Mouse (Mus musculus) splenic B cell, adult 2 months (primary cell): ENCODE measurements around the gene Ndfip2.

Source experiments
- DNase-seq: peaks from one replicate; pipeline ENCODE4 v3.0.0-alpha.2; 2011; ENCODE audit warnings: low read depth, low spot score
- H3K27me3 ChIP-seq: 2 replicates; pipeline ENCODE4 v1.6.1; 2012; ENCODE audit warnings: mild to moderate bottlenecking, low read length, moderate library complexity, mixed read lengths; ENCODE audit not compliant: control insufficient read depth, poor library complexity, insufficient read depth, severe bottlenecking
- H3K36me3 ChIP-seq: 2 replicates; pipeline ENCODE4 v1.6.1; 2012; ENCODE audit warnings: mild to moderate bottlenecking, low read length, moderate library complexity, mixed read lengths; ENCODE audit not compliant: control insufficient read depth, poor library complexity, insufficient read depth, severe bottlenecking

Gene Ndfip2

DNA sequence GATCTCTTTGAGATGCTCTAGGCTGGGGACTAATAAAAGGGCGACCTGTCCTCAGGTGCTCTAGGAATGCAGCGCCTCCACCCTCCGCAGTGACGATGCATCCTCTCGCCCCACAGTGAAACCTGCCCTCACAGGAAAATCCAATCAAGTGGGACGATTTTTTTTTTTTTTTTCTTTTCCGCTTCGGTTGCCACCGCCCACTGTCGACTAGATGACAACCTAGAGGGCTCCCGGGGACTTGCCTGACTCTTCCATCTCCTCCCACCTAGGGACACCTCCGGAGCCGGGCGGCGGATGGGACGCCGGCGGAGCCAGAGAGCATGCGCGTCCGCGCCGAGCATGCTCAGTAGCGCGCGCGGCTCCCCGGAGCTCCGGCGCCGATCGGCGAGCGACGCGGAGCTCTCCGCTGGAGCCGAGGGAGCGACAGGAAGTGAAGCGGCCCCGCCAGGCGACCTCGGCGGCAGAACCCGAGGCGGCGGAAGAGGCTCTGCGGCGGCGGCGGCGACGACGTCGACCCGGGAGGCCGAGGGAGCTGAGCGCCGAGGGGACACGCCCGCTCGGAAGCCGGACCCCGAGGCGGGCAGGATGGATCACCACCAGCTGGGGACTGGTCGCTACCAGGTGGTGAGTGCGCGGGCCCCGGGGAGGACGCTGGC, at the start of gene Ndfip2:
Ndfip2 (plus strand) TSS at position 195 of the 656 bp plus-strand sequence.
- no peaks in the 10 kb centered on the region for H3K36me3 ChIP-seq
- DNase-seq = peak; percentile 89
- 0 out of 2 replicates have a peak, but pooled peaks cover 2% of the 10 kb centered on the region for H3K27me3 ChIP-seq

- DNase-seq = no peak
- Histone ChIP-seq H3K27me3 (no peaks in the 10 kb centered on the region), H3K36me3 (no peaks in the 10 kb centered on the region)
These were observed 38.6 kb upstream of the Ndfip2 start for GRCm38 (mm10) chr14:105219525-105220376.

- DNase-seq = no peak
- Histone ChIP-seq H3K27me3 (no peaks in the 10 kb centered on the region), H3K36me3 (no peaks in the 10 kb centered on the region)
These were observed 36.1 kb upstream of the Ndfip2 start for GRCm38 (mm10) chr14:105222240-105222639.

GRCm38 (mm10) chr14:105225790-105226189, 32.6 kb upstream of the Ndfip2 start:
- H3K36me3 ChIP-seq = no peaks in the 10 kb centered on the region
- DNase-seq = peak; percentile 3
- no peaks in the 10 kb centered on the region for H3K27me3 ChIP-seq

- no peaks in the 10 kb centered on the region for H3K27me3 ChIP-seq
- peak; percentile 70 for DNase-seq
- no peaks in the 10 kb centered on the region for H3K36me3 ChIP-seq
These were observed 26.0 kb upstream of the Ndfip2 start for GRCm38 (mm10) chr14:105232421-105232820.

DNA sequence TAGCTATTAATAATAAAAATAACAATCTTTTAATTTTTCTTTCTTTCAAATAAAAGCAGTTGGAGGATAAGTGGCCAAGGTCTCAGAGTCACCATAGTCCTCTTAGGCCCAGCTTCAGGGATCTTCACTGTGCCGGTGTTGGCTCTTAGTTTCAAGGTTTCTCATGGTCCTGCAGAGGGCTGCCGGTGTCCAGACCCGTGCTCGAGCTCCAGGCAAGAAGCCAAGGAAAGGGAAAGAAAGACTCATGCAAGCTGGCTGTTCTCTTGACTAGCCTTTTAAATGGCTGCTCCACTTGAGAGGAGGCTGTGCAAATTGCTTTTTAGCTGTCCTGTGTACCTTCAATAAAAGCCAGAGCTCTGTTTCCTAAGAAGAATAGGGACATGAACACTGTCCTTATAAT, 21.8 kb upstream of the Ndfip2 start:
- DNase-seq = no peak
- Histone ChIP-seq H3K27me3 (no peaks in the 10 kb centered on the region), H3K36me3 (no peaks in the 10 kb centered on the region)

- no peaks in the 10 kb centered on the region for H3K36me3 ChIP-seq
- H3K27me3 ChIP-seq = no peaks in the 10 kb centered on the region
- no peak for DNase-seq
These were observed 20.6 kb upstream of the Ndfip2 start for GRCm38 (mm10) chr14:105237736-105238135.

DNA sequence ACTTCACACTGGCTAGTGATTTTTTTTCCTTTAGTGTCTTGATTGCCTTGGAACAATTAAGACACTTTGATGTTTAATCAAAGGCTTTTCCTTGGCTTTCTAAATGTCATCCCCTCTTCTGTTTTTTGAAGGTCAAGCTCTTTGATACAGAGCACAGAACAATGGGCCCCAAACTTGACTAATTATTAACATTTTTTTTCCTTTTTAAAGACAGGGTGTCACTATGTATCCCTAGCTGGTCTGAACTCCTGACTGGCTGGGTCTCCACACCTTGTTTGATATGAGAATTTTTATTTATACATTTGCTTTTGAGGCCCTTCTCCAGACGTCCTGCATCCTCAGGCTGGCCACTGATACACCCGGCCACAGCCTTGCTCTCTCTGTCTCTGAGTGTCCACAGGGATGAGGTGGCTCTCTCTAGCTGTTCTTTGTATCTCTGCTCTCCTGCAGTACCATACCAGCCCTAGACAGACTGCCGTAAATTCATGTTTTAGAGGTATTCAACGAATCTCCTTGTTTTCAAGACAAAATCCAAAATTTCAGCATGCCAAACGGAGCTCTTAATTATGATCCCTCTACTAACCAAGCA, 19.8 kb upstream of the Ndfip2 start:
- Histone ChIP-seq H3K27me3 (no peaks in the 10 kb centered on the region), H3K36me3 (no peaks in the 10 kb centered on the region)
- DNase-seq = no peak

DNA sequence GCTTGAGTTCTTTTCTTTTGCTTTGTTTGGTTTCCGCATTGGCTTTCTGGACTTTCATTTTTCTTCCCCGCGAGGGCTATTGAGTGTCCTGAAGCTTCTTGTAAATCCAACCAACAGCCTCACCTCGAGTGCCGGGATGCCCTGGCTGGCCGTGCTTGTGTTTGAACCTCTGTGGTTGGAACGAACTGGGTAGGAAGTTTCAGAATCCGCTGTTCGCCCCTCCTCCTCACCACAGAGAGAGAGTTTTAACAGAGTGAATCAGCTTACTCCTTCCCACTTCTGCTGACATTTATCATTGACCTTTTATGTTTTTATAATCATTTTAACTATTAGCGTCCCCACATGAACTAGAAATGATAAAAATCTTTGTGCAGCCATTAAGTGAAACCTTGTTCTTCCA, 18.3 kb upstream of the Ndfip2 start:
- Histone ChIP-seq H3K27me3 (no peaks in the 10 kb centered on the region), H3K36me3 (no peaks in the 10 kb centered on the region)
- DNase-seq = no peak

- H3K27me3 ChIP-seq = no peaks in the 10 kb centered on the region
- no peaks in the 10 kb centered on the region for H3K36me3 ChIP-seq
- no peak for DNase-seq
These were observed 14.4 kb upstream of the Ndfip2 start for GRCm38 (mm10) chr14:105243805-105244443.

DNA sequence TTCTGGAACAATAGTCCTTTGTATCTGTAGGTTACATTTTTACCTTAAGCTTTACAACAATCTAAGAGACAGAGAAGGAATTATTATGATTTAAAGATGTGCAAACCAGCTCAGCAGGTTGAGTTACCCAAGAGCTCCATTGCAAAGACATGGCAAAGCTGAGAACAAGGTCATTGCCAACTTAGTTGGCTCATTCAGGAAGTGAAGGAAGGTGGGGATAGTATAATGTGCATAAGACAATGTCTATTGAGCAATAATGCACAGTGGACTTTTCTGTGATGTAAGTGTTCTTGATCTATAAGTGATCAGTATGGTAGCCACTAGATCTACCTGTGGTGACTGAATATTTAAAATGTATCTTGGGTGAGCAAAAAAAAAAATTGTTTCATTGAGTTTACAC, 7.3 kb upstream of the Ndfip2 start:
- no peak for DNase-seq
- Histone ChIP-seq H3K36me3 (no peaks in the 10 kb centered on the region), H3K27me3 (0 out of 2 replicates have a peak, but pooled peaks cover 2% of the 10 kb centered on the region)

- no peaks in the 10 kb centered on the region for H3K36me3 ChIP-seq
These were observed 5.1 kb upstream of the Ndfip2 start for GRCm38 (mm10) chr14:105253304-105253703.

GRCm38 (mm10) chr14:105254401-105254800, 4.0 kb upstream of the Ndfip2 start:
- Histone ChIP-seq H3K27me3 (0 out of 2 replicates have a peak, but pooled peaks cover 2% of the 10 kb centered on the region), H3K36me3 (no peaks in the 10 kb centered on the region)
- no peak for DNase-seq

More at GRCm38 (mm10) chr14:105253304-105253703, 5.1 kb upstream of the Ndfip2 start:
- no peak for DNase-seq
- 0 out of 2 replicates have a peak, but pooled peaks cover 2% of the 10 kb centered on the region for H3K27me3 ChIP-seq

DNA sequence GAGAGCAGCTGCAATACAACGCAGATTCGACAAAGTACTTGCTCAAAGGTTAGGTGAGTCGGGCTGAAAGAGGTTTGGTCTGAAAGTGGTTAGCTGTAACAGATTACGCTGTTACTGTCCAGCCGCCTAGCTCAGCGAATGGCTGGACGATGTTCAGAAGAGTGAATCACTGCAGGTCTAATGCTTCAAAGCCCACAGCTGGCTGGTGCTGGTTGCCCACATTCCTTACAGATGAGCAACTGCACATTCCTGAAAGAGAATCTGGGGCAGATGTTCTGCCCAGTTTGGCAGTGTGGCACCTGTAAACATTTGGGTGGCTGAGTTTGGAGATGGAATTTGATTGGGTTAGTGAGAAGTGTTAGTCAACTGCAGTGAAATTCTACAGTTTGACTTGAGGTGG, 2.8 kb upstream of the Ndfip2 start:
- no peak for DNase-seq
- Histone ChIP-seq H3K36me3 (no peaks in the 10 kb centered on the region), H3K27me3 (0 out of 2 replicates have a peak, but pooled peaks cover 2% of the 10 kb centered on the region)
